Mouse (Mus musculus) regulatory T cell (primary cell): ENCODE measurements at regions not wholly inside any gene's neighbourhood (a gene's known extent, or its start where the extent isn't known, plus 50 kb on each side); places are given as distances from the start of the nearest gene placed in this dataset.

Source experiments
- in situ Hi-C: fragments of 300-600 bp; cut with MboI, MseI; formaldehyde crosslinking; loops from one replicate; pipeline ENCODE4 v1.15.1; 2025; ENCODE audit warnings: high pct_unique_total_duplicates

DNA sequence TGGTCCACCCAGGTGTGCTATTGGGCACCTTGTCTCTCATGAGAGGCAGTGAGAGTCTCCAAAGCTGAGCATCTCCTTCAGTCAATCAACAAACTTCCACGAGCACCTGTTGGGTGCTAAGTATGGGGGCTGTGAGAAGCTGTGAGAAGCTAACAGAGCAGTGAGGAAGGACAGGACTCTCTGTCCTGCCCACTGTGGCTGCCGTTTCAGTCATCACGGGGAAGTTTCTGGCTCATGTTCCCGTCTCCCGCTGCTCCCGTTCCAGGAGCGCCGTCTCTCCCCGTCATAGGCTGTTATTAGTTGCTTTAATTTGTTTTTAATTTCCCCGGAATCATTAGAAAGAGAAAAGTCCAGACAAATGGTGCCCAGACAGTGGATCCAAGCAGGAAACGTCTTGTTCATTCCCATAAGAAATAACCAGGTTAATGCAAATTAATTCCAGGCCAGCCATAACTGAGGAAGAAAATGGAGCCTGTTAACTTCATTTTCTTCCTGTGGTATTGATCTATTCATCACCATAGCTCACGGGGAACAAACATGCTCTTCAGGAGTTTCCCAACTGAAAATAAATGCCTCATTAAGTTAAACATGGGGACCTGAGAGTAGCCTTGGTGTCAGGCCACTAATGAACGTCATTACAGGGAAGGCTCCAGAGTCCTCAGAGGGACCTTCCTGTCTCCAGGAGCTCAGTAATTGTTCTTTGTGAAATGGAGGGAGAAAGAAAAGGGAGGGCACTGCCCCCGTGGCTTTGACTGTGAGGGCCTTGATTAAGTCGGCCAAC lies 70.3 kb downstream of the Matn1 start:
- in situ Hi-C loops: no loop called here

GRCm38 (mm10) chr4:131015156-131015555 lies 71.0 kb downstream of the Matn1 start:
- in situ Hi-C loops: no loop called here

- in situ Hi-C loops: no loop called here
These were observed 79.4 kb downstream of the Matn1 start for GRCm38 (mm10) chr4:131023601-131024000.

DNA sequence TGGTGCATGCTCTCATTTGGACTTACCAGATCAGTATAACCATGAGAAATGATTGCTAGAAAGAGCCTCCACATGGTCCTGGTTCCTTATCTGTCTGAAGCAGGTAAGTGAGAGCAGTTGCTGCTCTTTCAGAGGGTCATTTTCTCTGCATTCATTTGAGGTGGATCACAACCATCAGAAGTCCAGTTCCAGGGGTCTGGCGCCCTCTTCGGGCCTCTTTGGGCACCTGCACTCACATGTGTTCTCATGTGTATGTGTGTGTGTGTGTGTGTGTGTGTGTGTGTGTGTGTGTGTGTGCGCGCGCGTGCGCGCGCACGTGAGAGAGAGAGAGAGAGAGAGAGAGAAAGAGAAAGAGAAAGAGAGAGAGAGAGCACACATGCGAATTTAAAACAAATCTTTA lies 92.1 kb downstream of the Matn1 start:
- in situ Hi-C loops: no loop called here

DNA sequence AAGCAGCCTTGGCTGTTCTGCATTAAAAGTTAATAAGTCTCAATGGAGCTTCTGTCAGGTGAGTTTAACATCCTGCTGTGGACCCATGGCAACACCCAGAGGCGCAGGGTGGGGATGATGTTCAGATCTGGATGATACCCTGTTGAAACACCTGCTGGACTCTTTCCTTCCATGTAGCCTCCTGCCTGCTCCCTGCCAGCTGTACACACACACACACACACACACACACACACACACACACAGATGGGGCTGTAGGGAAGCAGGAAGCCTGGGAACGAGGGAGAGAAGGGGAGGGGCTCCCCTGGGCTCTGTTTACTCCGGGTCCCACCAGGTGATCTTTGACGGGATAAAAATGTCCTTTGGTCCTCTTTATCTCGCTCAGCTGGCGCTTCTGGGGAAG lies 93.0 kb downstream of the Matn1 start:
- in situ Hi-C loops: no loop called here

DNA sequence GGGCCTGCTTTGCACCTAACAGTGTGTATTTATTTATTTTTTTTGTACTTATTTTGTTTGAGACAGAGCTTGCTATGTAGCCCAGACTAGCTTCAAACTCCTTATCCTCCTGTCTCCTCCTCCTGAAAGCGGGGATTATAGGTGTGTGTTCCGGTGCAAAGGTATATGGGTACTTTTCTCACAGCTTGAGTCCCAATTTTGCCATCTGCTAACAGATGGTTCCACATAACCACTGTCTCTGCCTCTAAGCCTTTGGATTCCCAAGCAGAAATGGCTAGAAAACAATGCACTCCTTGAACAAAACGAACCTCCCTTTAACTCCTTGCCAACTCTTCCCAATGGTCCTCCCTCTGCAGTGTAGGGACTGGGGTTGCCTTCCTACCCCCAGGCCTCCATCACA lies 95.5 kb downstream of the Matn1 start:
- in situ Hi-C loops: no loop called here

- in situ Hi-C loops: no loop called here
These were observed 97.0 kb downstream of the Matn1 start for GRCm38 (mm10) chr4:131041210-131041609.

DNA sequence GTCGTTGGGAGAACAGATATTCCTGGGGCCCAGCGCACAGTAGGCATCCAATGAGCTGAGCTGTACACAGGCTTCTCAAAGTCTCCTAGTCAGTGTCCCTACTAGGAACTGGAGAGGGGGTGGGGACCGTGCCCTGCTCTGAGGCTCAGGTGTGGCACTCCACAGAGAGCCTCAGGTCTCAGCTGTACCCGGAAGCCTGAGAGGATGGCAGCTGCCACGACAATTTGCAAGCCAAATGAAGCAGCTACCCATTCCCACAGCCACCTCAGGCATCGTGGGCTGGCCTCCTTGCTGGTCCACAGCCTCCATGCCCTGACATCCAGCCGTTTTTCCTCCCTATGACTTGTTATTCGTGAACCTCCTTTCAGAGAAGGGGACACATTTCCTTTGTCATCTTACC lies 101.9 kb downstream of the Matn1 start:
- in situ Hi-C loops: no loop called here

GRCm38 (mm10) chr4:131046969-131047650 lies 102.9 kb downstream of the Matn1 start:
- in situ Hi-C loops: no loop called here

DNA sequence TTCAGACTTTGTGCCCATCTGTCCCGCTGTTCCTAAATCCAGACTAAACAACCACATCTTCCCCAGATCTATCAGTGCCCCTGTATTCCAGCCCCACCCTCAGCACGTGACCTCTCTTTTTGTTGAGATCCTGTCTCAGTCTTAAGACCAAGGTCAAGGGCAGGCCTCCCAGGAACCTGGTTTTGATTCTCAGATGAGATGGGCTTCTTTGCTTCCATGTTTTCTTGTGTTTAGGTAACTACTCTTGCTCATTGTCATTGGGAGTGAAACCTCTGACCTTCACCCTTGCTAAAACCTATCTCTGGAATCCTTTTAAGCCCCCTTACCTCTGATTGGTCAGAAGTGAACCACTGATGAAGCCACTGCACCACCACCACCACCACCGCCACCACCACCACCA lies 112.1 kb downstream of the Matn1 start:
- in situ Hi-C loops: no loop called here

- in situ Hi-C loops: no loop called here
These were observed 115.4 kb downstream of the Matn1 start for GRCm38 (mm10) chr4:131059572-131059971.

DNA sequence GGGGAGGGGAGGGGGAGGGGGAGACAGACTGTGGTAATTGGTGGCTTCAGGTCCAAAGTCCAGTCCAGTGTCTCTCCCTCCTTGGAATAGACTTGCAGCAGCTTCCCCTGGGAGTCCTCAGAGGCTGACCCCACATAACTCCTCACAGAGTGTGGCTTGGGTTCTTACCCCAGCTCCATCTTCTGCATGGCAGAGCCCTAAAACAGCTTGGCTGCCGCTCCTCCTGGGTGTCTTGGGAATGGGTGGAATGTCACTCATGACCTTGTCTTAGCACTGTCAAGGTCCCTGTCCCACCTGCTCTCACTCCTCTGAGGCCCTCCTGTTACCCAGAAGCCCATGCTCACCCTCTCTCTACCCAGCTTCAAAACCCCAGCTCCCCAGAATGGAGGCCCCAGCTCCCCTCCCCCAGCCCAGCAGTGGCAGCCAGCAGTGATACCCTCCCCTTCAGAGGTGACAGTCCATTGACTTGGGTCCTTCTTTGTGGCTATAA lies 116.1 kb downstream of the Matn1 start:
- in situ Hi-C loops: no loop called here

DNA sequence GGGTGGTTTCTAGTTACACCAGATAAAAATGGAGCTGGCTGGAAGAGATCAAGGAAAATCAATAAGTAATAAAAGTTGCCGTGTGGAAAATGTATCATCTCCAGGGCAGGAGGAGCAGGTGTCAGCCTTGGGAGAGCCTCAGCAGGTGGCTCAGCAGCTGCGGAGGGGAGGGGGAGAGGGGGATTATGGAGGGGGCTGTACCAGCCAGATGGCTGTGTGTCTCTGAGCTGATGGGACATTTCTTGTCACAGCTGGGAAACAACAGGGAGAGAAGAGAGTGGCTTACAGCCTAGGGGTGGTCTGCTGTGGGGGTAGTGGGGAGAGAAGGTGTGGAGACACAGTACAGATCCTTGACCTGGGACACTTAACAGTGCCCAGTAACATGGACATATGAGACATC lies 116.5 kb downstream of the Matn1 start:
- in situ Hi-C loops: no loop called here

DNA sequence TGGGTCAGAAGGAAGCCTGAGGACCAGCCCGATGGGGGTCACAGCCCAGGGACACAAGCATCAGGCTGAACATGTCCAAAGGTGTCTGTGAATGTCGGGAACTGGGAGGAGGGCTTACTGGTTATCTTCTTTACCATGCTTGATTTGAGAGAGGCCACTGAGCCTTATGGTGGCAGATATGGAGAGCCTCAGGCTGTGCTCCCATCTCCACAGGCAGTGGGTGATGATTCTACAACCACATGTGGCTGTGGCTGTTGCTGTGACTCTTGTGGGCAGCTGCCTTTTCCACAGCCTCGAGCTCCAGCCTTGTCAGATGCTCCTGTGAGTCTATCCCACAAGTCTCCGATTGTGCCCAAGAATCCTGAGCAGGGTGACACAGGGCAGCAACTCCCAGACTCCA lies 118.4 kb downstream of the Matn1 start:
- in situ Hi-C loops: no loop called here

DNA sequence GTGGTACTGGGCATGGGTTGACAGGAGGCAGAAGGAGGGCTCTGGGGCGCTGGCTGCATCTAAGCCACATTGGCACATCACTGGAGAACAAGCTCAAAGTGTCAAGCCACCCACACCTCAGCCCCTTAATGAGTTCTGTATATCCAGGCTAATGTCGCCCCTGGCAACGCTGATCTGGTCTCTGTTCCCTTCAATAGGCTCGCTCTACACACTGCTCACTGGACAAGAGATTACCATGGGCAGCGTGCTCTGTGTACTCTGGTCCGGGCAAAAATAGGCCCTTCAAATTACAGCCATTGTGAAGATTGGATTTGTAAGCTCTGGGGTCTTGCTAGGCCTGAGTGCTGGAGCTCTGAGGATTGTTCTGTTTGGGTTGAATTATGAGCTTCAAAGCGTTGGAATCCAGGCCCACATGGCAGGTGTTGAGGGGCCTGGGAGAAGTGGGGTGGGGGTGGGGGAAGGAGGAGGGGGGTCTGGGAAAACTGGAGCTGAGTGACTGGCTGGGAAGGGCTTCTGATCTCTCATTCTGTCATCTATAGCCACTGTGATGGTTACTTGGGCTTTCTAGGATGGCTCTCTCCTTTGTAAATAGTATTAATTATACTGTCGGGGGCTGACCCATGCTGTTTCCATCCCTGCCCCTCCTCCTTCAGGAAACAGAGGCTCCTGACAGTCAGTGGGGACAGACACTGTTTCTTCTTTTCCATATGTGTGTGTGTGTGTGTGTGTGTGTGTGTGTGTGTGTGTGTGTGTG lies 122.2 kb downstream of the Matn1 start:
- in situ Hi-C loops: no loop called here

GRCm38 (mm10) chr4:131070566-131070965 lies 126.4 kb downstream of the Matn1 start:
- in situ Hi-C loops: no loop called here

- in situ Hi-C loops: no loop called here
These were observed 128.4 kb downstream of the Matn1 start for GRCm38 (mm10) chr4:131072623-131073022.

DNA sequence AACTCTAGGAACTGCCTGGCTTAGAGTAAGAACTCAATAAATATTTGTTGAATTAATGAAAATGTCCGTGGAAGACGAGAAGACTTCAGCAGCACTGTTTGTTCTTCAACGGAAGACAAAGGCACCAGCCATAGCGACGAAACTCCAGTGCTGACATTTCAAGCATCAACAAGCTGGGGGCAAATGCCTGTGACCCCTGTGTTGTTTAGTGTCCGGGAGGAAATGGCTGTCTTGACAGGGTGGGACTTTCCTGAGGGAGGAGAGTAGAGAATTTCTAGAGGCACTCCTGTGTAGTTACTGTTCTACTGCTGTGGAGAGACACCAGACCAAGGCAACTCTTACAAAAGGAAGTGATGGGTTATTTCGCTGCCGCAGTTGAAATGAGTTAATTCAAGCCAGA lies 129.2 kb downstream of the Matn1 start:
- in situ Hi-C loops: no loop called here

- in situ Hi-C loops: no loop called here
These were observed 131.2 kb downstream of the Matn1 start for GRCm38 (mm10) chr4:131075326-131075932.

DNA sequence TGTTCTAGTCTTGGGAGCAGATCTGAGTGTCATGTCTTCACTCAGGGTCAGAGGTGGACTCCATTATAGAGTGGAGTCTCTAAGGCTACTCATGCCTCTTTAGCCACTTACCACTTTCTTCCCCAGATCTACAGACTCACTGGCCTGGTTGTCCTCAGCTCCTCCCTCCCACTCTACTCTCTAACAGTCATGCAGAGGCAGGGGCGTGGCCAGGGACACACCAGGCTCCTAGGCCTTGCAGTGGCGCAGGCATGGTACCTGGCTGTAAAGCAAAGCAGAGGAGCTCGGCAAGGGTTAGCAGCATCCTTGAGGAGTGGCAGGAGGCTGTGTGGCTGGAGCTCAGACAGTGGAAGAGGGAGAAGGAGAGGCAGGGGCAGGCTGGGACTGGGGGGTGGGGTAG lies 132.4 kb downstream of the Matn1 start:
- in situ Hi-C loops: no loop called here

GRCm38 (mm10) chr4:131080113-131080512 lies 135.9 kb downstream of the Matn1 start:
- in situ Hi-C loops: no loop called here

DNA sequence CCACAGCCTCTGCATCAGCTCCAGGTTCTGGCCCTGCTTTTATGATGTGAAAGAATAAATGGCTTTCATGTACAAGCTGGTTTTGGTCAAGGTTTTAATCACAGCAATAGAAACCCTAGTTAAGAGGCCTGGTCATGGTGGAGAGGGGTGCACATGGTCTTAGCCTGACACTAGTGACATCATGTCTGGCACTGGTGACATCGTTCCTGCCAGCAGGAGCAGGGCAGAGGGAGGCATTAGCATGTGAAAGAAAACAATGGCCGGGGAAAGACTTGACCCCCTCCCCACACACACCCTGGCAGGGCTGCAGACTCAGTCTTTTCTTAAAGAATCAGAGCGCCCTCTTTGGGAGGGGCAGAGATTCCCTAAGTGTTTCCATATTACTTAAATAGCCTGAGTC lies 139.2 kb downstream of the Matn1 start:
- in situ Hi-C loops: no loop called here
